In the genomic region with DNA sequence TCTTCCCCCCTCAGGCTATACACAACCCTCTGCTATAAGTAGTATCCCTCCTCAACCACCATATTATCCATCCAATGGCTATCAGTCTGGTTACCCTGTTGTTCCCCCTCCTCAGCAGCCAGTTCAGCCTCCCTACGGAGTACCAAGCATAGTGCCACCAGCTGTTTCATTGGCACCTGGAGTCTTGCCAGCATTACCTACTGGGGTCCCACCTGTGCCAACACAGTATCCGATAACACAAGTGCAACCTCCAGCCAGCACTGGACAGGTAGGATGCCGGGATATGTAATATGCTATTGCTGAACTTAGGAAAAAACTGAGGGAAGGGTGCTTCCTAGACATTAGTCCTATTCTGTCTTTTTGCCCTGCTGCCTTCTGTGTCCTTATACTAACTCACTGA, we compare ENCODE assay signal across 31 mouse cellular contexts. TPM values are rescaled to one million over a fixed set of nuclear protein-coding genes. Genes with fewer than 3 reads are reported as not detected.
DNase-seq lines count a peak whose midpoint lies in the region; ATAC-seq and TF ChIP-seq lines count a peak whose summit lies in the region.
"Had no signal": no experiment of that assay in that cellular context is flagged by ENCODE, and none has a peak within 500 bp of the region (broad histone marks: within the 10 kb centered on the region; RNA-seq: fewer than 3 reads in every experiment).

No protein-coding gene starts in this region.

- 89% methylated on average over 3 of the region's 3 CpGs for WGBS in heart, embryonic 12.5 days
- 90% methylated on average over 3 of the region's 3 CpGs for WGBS in intestine, postnatal 0 days
- WGBS in intestine, embryonic 16.5 days = 93% methylated on average over 3 of the region's 3 CpGs

- ATAC-seq in heart, embryonic 12.5 days (ENCODE audit: insufficient number of reproducible peaks, low FRiP score) = no peak
- no peak for ATAC-seq in intestine, postnatal 0 days
- ATAC-seq in intestine, embryonic 16.5 days = no peak
- ATAC-seq: forebrain, embryonic 15.5 days; hindbrain, embryonic 16.5 days; intestine, embryonic 15.5 days; Patski had no signal

- H3K9ac ChIP-seq in heart, embryonic 12.5 days = no peak overlapping the region
- no peak overlapping the region for H3K9ac ChIP-seq in intestine, postnatal 0 days (ENCODE audit: low read depth, low read length)
- no peak overlapping the region for H3K9ac ChIP-seq in intestine, embryonic 16.5 days (ENCODE audit: low read depth, low read length)
- H3K9ac ChIP-seq: embryonic facial prominence, embryonic 12.5 days; forebrain, embryonic 12.5 days; forebrain, embryonic 15.5 days; hindbrain, embryonic 13.5 days; intestine, embryonic 15.5 days had no signal

- H3K4me1 ChIP-seq in heart, embryonic 12.5 days (replicated peaks) = peaks cover 21% of the 10 kb centered on the region
- H3K4me1 ChIP-seq in intestine, postnatal 0 days (replicated peaks; ENCODE audit: control insufficient read depth, insufficient read depth, low read length) = no peaks in the 10 kb centered on the region
- H3K4me1 ChIP-seq in intestine, embryonic 16.5 days (ENCODE audit: control insufficient read depth, insufficient read depth, low read length) = no peaks in the 10 kb centered on the region
- H3K4me1 ChIP-seq: embryonic facial prominence, embryonic 12.5 days; forebrain, embryonic 12.5 days; forebrain, embryonic 15.5 days; hindbrain, embryonic 10.5 days; hindbrain, embryonic 13.5 days; intestine, embryonic 15.5 days had no signal

- H3K4me3 ChIP-seq in heart, embryonic 12.5 days = no peak overlapping the region
- H3K4me3 ChIP-seq in intestine, postnatal 0 days (ENCODE audit: low read depth, low read length) = no peak overlapping the region
- H3K4me3 ChIP-seq in intestine, embryonic 16.5 days (ENCODE audit: low read length) = no peak overlapping the region
- H3K4me3 ChIP-seq: embryonic facial prominence, embryonic 12.5 days; erythroblast, embryonic 14.5 days; forebrain, embryonic 12.5 days; forebrain, embryonic 15.5 days; hindbrain, embryonic 10.5 days; hindbrain, embryonic 13.5 days; intestine, embryonic 15.5 days had no signal

- H3K27me3 ChIP-seq in heart, embryonic 12.5 days (replicated peaks) = no peaks in the 10 kb centered on the region
- no peaks in the 10 kb centered on the region for H3K27me3 ChIP-seq in intestine, postnatal 0 days (replicated peaks; ENCODE audit: control insufficient read depth, insufficient read depth, low read length)
- H3K27me3 ChIP-seq in intestine, embryonic 16.5 days (replicated peaks; ENCODE audit: control insufficient read depth, insufficient read depth, low read length) = no peaks in the 10 kb centered on the region
- H3K27me3 ChIP-seq: CH12.LX; embryonic facial prominence, embryonic 12.5 days; forebrain, embryonic 12.5 days; forebrain, embryonic 15.5 days; hindbrain, embryonic 13.5 days; intestine, embryonic 15.5 days; Patski had no signal

- no peaks in the 10 kb centered on the region for H3K9me3 ChIP-seq in heart, embryonic 12.5 days (replicated peaks)
- no peaks in the 10 kb centered on the region for H3K9me3 ChIP-seq in intestine, postnatal 0 days (ENCODE audit: control insufficient read depth)
- H3K9me3 ChIP-seq in intestine, embryonic 16.5 days (ENCODE audit: control insufficient read depth, low read length) = no peaks in the 10 kb centered on the region
- H3K9me3 ChIP-seq: embryonic facial prominence, embryonic 12.5 days; forebrain, embryonic 12.5 days; forebrain, embryonic 15.5 days; G1E; hindbrain, embryonic 10.5 days; hindbrain, embryonic 13.5 days; intestine, embryonic 15.5 days had no signal

- intact Hi-C loops in heart, postnatal 36 days (cut with DNase I) = no loop called here

- H3K27ac ChIP-seq in heart, embryonic 12.5 days (ENCODE audit: poor library complexity, severe bottlenecking) = peak overlapping the region; percentile 33; the same call in 1 of the 2 replicates
- H3K27ac ChIP-seq in intestine, postnatal 0 days (ENCODE audit: low read depth, low read length) = peak overlapping the region; percentile 41; the same call in 1 of the 2 replicates
- H3K27ac ChIP-seq in intestine, embryonic 16.5 days (ENCODE audit: low read length) = no peak overlapping the region
- H3K27ac ChIP-seq: embryonic facial prominence, embryonic 12.5 days; forebrain, embryonic 12.5 days; forebrain, embryonic 15.5 days; hindbrain, embryonic 10.5 days; hindbrain, embryonic 13.5 days; intestine, embryonic 15.5 days had no signal

- H3K4me2 ChIP-seq in heart, embryonic 12.5 days = no peak overlapping the region
- no peak overlapping the region for H3K4me2 ChIP-seq in intestine, postnatal 0 days (replicated peaks; ENCODE audit: low read depth)
- H3K4me2 ChIP-seq in intestine, embryonic 16.5 days (ENCODE audit: low read depth, low read length) = no peak overlapping the region
- H3K4me2 ChIP-seq: embryonic facial prominence, embryonic 12.5 days; forebrain, embryonic 12.5 days; forebrain, embryonic 15.5 days; heart, embryonic 11.5 days; hindbrain, embryonic 13.5 days; intestine, embryonic 15.5 days had no signal

- TF ChIP-seq CTCF in intestine, postnatal 0 days (IDR thresholded peaks at IDR 0.05; ENCODE audit: low read depth) = no peak

- H3K36me3 ChIP-seq in heart, embryonic 12.5 days = peaks cover 92% of the 10 kb centered on the region
- H3K36me3 ChIP-seq in intestine, postnatal 0 days (ENCODE audit: control insufficient read depth, insufficient read depth) = peaks cover 88% of the 10 kb centered on the region
- H3K36me3 ChIP-seq in intestine, embryonic 16.5 days (ENCODE audit: control insufficient read depth, insufficient read depth, low read length) = peaks cover 28% of the 10 kb centered on the region

- peak; percentile 85 for DNase-seq in heart, adult 11 months
- no peak for DNase-seq in heart, adult 9 months (ENCODE audit: low spot score in 2 of 2)
- DNase-seq in heart, postnatal 36 days = no peak
- DNase-seq: adrenal gland, postnatal 10 days; adrenal gland, postnatal 36 days; B cell, adult 2 months; cerebellum, adult 18-20 months; cerebellum, adult 9-10 months; cerebellum, postnatal 14 days; gastrocnemius, postnatal 25 days; kidney, adult 2 months had no signal

RNA-seq across cellular contexts. Expression of a gene that starts 14.6 kb away (rescaled TPM):
- 75.3 and 75.6 TPM in 2 replicates for polyA plus RNA-seq in heart, embryonic 12.5 days (2016; fragmentation: Nextera tagmentation; extraction: Ambion mirVana)
- 10 to 100 TPM; 27.4 to 30.8 TPM for total RNA-seq in heart, postnatal 36 days (2021)
- polyA plus RNA-seq in intestine, postnatal 0 days (2015; fragmentation: Nextera tagmentation; extraction: Ambion mirVana) = 35.7 and 38.6 TPM in 2 replicates
- polyA plus RNA-seq in intestine, embryonic 16.5 days (2015; fragmentation: Nextera tagmentation; extraction: Ambion mirVana) = 61.1 and 61.5 TPM in 2 replicates

RNA-seq across cellular contexts. Expression of a gene that starts 16.4 kb away (rescaled TPM):
- 45.9 and 46.5 TPM in 2 replicates for polyA plus RNA-seq in heart, embryonic 12.5 days (2016; fragmentation: Nextera tagmentation; extraction: Ambion mirVana)
- 10 to 100 TPM; 91.0 to 99.6 TPM for total RNA-seq in heart, postnatal 36 days (2021)
- polyA plus RNA-seq in intestine, postnatal 0 days (2015; fragmentation: Nextera tagmentation; extraction: Ambion mirVana) = 48.8 and 50.2 TPM in 2 replicates
- polyA plus RNA-seq in intestine, embryonic 16.5 days (2015; fragmentation: Nextera tagmentation; extraction: Ambion mirVana) = 48.9 and 50.3 TPM in 2 replicates

RNA-seq across cellular contexts. Expression of a gene that starts 47.3 kb away (rescaled TPM):
- not detected in 2 replicates for polyA plus RNA-seq in heart, embryonic 12.5 days (2016; fragmentation: Nextera tagmentation; extraction: Ambion mirVana)
- total RNA-seq in heart, postnatal 36 days (2021) = under 1 TPM in 1 of 2 experiments, not detected in 1; 0.22 TPM
- not detected in 2 replicates for polyA plus RNA-seq in intestine, postnatal 0 days (2015; fragmentation: Nextera tagmentation; extraction: Ambion mirVana)
- not detected in 2 replicates for polyA plus RNA-seq in intestine, embryonic 16.5 days (2015; fragmentation: Nextera tagmentation; extraction: Ambion mirVana)
- total RNA-seq: adrenal gland, adult 18-20 months; adrenal gland, postnatal 10 days; adrenal gland, postnatal 36 days; CH12.LX; G1E; gastrocnemius, adult 8-10 months; gastrocnemius, postnatal 25 days had no signal
- polyA plus RNA-seq: embryonic facial prominence, embryonic 12.5 days; erythroblast, embryonic 14.5 days; forebrain, embryonic 12.5 days; forebrain, embryonic 15.5 days; G1E; gonadal fat pad, adult 2 months; heart, embryonic 11.5 days; heart, embryonic 16.5 days; hindbrain, embryonic 10.5 days; hindbrain, embryonic 13.5 days; hindbrain, embryonic 16.5 days; intestine, embryonic 15.5 days; kidney, embryonic 14.5 days; Patski had no signal
